Mouse (Mus musculus) forebrain, embryonic 13.5 days (tissue): ENCODE data around the gene Gm20388. TPM values are rescaled to one million over a fixed set of nuclear protein-coding genes. Genes with fewer than 3 reads are reported as not detected.

Experiments
- ATAC-seq: fragments of 200-750 bp; cut with Nextera tagmentation; 2 replicates; pipeline ENCODE4 v1.8.0; 2017
- H3K27ac ChIP-seq: fragments of 300-500 bp; sonication (generic); 2 replicates; pipeline ENCODE4 v1.5.1; 2015; ENCODE audit warnings: inconsistent platforms, mild to moderate bottlenecking, moderate library complexity
- H3K27me3 ChIP-seq: fragments of 300-500 bp; sonication (generic); 2 replicates; pipeline ENCODE4 v1.6.1; 2015; ENCODE audit warnings: mild to moderate bottlenecking, inconsistent platforms
- H3K36me3 ChIP-seq: fragments of 300-500 bp; sonication (generic); 2 replicates; pipeline ENCODE4 v1.6.1; 2015; ENCODE audit warnings: mild to moderate bottlenecking, inconsistent platforms; ENCODE audit not compliant: poor library complexity, severe bottlenecking
- H3K4me1 ChIP-seq: fragments of 300-500 bp; sonication (generic); 2 replicates; pipeline ENCODE4 v1.6.1; 2015; ENCODE audit warnings: inconsistent platforms
- H3K4me2 ChIP-seq: fragments of 300-500 bp; sonication (generic); 2 replicates; pipeline ENCODE4 v1.6.1; 2015; ENCODE audit warnings: inconsistent platforms, mild to moderate bottlenecking, moderate library complexity
- H3K4me3 ChIP-seq: fragments of 300-500 bp; sonication (generic); 2 replicates; pipeline ENCODE4 v1.5.1; 2015; ENCODE audit warnings: mild to moderate bottlenecking, inconsistent platforms
- H3K9ac ChIP-seq: fragments of 300-500 bp; sonication (generic); 2 replicates; pipeline ENCODE4 v1.6.1; 2015; ENCODE audit warnings: mild to moderate bottlenecking, inconsistent platforms
- H3K9me3 ChIP-seq: fragments of 300-500 bp; sonication (generic); replicated peaks from 2 replicates; pipeline ENCODE4 v1.6.1; 2016; ENCODE audit warnings: inconsistent platforms
- WGBS: fragments of 180-500 bp; shearing (Covaris S2); methylation state at CpG from one replicate; pipeline ENCODE4 v1.1.7; 2015; 5-methylcytosine and 5-hydroxymethylcytosine counted together
- polyA plus RNA-seq: library from polyadenylated mRNA; unstranded; fragments of >200 nt; fragmentation: Nextera tagmentation; extraction: Ambion mirVana; gene quantifications from 2 replicates; pipeline ENCODE4 v1.2.1, GENCODE M21; 2015

The Gm20388 gene
- polyA plus RNA-seq, 1 experiment from 2014 or later, result 5.6 TPM

DNA sequence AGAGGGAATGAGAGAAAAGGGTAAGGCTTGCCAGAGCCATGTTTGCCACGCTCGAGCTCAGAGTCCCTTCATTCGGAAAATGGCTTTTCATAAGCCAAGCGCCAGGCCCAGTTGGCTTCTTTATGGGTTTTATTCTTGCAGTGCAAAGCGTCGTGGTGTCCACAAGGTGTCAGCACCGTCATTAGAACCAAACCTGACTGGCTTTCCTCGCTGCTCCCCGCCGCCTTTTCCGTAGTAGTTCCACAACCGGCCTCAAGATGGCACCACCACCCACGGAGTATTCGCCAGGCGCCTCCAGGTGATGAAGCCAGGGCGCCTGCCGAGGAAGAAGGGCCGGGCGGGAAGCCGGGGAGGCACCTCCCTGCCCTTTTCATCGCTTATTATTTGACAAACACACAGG, 1202.6 kb downstream of the Gm20388 start:
- Histone ChIP-seq H3K4me2 (no peak overlapping the region), H3K9me3 (no peaks in the 10 kb centered on the region), H3K27me3 (peaks cover 75% of the 10 kb centered on the region), H3K4me3 (no peak overlapping the region), H3K27ac (no peak overlapping the region), H3K4me1 (peaks cover 15% of the 10 kb centered on the region), H3K9ac (no peak overlapping the region), H3K36me3 (no peaks in the 10 kb centered on the region)
- WGBS, result 2% methylated on average over 21 of the region's 21 CpGs
- ATAC-seq, result peak; percentile 57

DNA sequence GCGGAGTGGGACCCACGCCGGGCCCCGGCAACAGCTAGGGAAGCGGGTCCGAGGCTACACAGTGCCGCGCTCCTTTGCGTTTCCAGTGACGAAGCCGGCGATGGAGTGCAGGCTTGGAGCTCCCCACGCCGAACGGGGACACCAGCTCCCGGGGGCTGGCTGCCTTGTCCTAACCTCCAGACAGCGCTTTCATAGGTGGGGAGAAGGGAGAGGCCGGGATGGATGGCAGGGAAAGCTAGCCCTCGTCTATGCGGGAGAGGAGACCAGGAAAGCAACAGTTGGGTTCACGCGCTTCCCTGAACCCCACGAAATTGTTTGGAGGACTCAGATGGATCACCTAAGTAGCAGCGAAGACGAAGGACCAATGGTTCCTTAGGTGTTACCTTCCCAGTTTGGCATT, 1204.5 kb downstream of the Gm20388 start:
- Histone ChIP-seq H3K4me2 (no peak overlapping the region), H3K27ac (no peak overlapping the region), H3K36me3 (no peaks in the 10 kb centered on the region), H3K9me3 (no peaks in the 10 kb centered on the region), H3K4me1 (peaks cover 15% of the 10 kb centered on the region), H3K4me3 (no peak overlapping the region), H3K27me3 (peaks cover 90% of the 10 kb centered on the region), H3K9ac (no peak overlapping the region)
- ATAC-seq, result no peak
- under 1% methylated on average over 25 of the region's 25 CpGs for WGBS

DNA sequence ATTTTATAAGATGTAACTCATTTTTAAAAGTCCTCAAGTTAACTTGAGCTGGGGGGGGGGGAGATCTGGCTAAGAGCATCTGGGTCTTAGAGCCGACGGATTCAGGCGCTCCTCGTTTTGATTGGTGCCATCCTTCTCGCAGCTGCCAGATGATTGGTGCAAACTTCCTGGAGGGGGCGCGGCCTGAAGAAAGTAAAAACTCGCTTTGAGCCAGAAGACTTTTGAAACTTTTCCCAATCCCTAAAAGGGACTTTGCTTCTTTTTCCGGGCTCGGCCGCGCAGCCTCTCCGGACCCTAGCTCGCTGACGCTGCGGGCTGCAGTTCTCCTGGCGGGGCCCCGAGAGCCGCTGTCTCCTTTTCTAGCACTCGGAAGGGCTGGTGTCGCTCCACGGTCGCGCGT, 1205.3 kb downstream of the Gm20388 start, which contains the start of gene Foxc2:
Foxc2 (plus strand) TSS at position 224 of the 400 bp plus-strand sequence.
- Histone ChIP-seq H3K4me1 (peaks cover 15% of the 10 kb centered on the region), H3K36me3 (no peaks in the 10 kb centered on the region), H3K4me2 (peak within 1 kb of the TSS; percentile 69), H3K9me3 (no peaks in the 10 kb centered on the region), H3K27me3 (peaks cover 92% of the 10 kb centered on the region), H3K4me3 (peak within 1 kb of the TSS; percentile 41), H3K9ac (peak within 1 kb of the TSS; percentile 16; the same call in 1 of the 2 replicates), H3K27ac (no peak within 1 kb of the TSS)
- WGBS, result 0% methylated on average over 25 of the region's 25 CpGs
- ATAC-seq, result peak; percentile 62; the same call in 1 of the 2 replicates

DNA sequence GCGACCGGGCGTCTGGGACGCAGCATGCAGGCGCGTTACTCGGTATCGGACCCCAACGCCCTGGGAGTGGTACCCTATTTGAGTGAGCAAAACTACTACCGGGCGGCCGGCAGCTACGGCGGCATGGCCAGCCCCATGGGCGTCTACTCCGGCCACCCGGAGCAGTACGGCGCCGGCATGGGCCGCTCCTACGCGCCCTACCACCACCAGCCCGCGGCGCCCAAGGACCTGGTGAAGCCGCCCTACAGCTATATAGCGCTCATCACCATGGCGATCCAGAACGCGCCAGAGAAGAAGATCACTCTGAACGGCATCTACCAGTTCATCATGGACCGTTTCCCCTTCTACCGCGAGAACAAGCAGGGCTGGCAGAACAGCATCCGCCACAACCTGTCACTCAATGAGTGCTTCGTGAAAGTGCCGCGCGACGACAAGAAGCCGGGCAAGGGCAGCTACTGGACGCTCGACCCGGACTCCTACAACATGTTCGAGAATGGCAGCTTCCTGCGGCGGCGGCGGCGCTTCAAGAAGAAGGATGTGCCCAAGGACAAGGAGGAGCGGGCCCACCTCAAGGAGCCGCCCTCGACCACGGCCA, 1206.0 kb downstream of the Gm20388 start:
- ATAC-seq, result 0 out of 2 replicates have a peak, but pooled peaks have one; percentile 27
- peak overlapping the region; percentile 69 for H3K4me2 ChIP-seq
- 2% methylated on average over 55 of the region's 55 CpGs for WGBS
- H3K27ac ChIP-seq, result no peak overlapping the region
- H3K9ac ChIP-seq, result peak overlapping the region; percentile 16; the same call in 1 of the 2 replicates
- H3K4me3 ChIP-seq, result peak overlapping the region; percentile 41
- H3K27me3 ChIP-seq, result peaks cover 97% of the 10 kb centered on the region
- no peaks in the 10 kb centered on the region for H3K36me3 ChIP-seq
- no peaks in the 10 kb centered on the region for H3K9me3 ChIP-seq
- H3K4me1 ChIP-seq, result peaks cover 15% of the 10 kb centered on the region

DNA sequence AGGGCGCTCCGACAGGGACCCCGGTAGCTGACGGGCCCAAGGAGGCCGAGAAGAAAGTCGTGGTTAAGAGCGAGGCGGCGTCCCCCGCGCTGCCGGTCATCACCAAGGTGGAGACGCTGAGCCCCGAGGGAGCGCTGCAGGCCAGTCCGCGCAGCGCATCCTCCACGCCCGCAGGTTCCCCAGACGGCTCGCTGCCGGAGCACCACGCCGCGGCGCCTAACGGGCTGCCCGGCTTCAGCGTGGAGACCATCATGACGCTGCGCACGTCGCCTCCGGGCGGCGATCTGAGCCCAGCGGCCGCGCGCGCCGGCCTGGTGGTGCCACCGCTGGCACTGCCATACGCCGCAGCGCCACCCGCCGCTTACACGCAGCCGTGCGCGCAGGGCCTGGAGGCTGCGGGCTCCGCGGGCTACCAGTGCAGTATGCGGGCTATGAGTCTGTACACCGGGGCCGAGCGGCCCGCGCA, 1206.6 kb downstream of the Gm20388 start:
- H3K9ac ChIP-seq, result no peak overlapping the region
- WGBS, result 0% methylated on average over 56 of the region's 62 CpGs

DNA sequence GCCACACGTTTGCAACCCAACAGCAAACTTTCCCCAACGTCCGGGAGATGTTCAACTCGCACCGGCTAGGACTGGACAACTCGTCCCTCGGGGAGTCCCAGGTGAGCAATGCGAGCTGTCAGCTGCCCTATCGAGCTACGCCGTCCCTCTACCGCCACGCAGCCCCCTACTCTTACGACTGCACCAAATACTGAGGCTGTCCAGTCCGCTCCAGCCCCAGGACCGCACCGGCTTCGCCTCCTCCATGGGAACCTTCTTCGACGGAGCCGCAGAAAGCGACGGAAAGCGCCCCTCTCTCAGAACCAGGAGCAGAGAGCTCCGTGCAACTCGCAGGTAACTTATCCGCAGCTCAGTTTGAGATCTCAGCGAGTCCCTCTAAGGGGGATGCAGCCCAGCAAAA, 1207.3 kb downstream of the Gm20388 start:
- WGBS, result under 1% methylated on average over 28 of the region's 28 CpGs
- Histone ChIP-seq H3K4me1 (peaks cover 15% of the 10 kb centered on the region), H3K9ac (no peak overlapping the region), H3K27ac (no peak overlapping the region), H3K27me3 (peaks cover 98% of the 10 kb centered on the region), H3K4me3 (peak overlapping the region; percentile 41; the same call in 1 of the 2 replicates), H3K4me2 (peak overlapping the region; percentile 69; the same call in 1 of the 2 replicates), H3K9me3 (no peaks in the 10 kb centered on the region), H3K36me3 (no peaks in the 10 kb centered on the region)
- no peak for ATAC-seq

More for the DNA sequence above, 1206.6 kb downstream of the Gm20388 start:
- H3K9me3 ChIP-seq, result no peaks in the 10 kb centered on the region
- H3K27me3 ChIP-seq, result peaks cover 98% of the 10 kb centered on the region
- peaks cover 15% of the 10 kb centered on the region for H3K4me1 ChIP-seq
- no peak for ATAC-seq
- H3K27ac ChIP-seq, result no peak overlapping the region
- H3K4me3 ChIP-seq, result peak overlapping the region; percentile 41
- H3K36me3 ChIP-seq, result no peaks in the 10 kb centered on the region
- peak overlapping the region; percentile 69 for H3K4me2 ChIP-seq

DNA sequence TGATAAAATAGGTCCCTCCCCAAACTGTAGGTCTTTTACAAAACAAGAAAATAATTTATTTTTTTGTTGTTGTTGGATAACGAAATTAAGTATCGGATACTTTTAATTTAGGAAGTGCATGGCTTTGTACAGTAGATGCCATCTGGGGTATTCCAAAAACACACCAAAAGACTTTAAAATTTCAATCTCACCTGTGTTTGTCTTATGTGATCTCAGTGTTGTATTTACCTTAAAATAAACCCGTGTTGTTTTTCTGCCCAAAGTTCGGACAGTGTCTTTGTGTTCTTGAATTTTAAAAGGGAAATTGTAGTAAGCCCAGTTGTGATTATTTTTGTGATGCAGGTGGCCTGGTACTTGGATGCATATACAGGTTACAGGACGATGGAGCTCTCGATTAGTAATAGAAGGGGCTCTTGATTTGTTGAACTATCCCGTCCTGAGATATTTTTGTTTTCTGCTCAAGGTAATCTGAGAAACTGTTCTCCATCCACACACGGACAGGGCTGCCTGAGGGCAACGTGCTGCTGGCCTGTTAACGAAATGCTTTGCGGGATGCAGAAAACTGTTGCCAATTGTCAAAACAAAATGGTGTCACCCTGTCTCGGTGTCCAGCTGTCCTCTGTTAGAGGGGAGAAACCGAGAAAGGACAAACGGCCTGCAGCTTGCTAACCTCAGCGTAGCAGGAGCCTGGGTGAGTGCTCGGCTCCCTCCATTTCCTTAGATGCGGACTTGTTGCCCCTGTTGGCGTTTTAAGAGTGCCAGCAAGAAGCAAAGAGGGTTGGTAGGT, 1208.2 kb downstream of the Gm20388 start:
- Histone ChIP-seq H3K36me3 (no peaks in the 10 kb centered on the region), H3K9me3 (no peaks in the 10 kb centered on the region)

DNA sequence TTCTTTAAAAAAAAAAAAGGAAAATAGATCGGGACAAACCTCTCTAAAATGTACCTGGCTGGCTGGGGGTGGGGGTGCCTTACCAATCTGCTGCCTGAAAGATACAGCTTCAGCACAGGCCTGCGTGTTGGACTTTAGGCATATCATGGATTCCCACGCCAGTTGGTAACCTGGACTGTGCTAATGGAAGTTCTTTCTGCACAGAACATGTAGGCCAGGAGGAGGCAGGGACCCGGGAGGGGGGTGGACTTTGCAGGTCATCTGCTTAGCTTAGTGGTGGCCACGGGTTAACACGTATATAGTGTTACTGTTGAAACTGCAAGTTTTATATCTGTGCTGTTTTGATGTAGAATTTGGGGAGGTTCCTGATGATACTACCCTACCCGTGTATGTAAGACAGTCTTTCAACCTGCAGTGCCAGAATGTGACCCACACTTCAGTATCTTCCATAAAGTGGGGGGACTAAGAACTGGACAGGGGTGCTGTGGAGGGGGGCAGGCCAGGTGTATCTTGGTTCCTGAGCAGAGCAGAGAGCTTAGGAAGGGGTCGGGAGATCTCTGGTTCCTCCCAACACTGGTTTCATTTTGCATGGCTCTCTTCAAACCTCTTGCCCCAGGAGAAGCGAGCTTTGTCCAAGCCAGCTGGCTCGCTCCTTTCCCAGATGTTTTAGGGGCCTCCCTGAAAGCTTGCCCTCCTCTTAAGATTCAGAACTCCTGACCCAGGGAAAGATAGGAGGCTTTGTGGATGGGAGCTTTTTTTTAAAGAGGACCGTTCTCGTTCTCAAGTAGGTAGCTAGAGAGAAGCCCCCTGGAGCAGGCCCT, 1209.2 kb downstream of the Gm20388 start:
- Histone ChIP-seq H3K9ac (no peak overlapping the region), H3K4me3 (no peak overlapping the region), H3K27ac (no peak overlapping the region), H3K4me1 (peaks cover 18% of the 10 kb centered on the region), H3K36me3 (no peaks in the 10 kb centered on the region), H3K27me3 (peaks cover 100% of the 10 kb centered on the region), H3K4me2 (no peak overlapping the region), H3K9me3 (peaks cover 3% of the 10 kb centered on the region; the same call in 1 of the 2 replicates)
- 1% methylated on average over 12 of the region's 12 CpGs for WGBS
- ATAC-seq, result no peak

More for the DNA sequence above, 1208.2 kb downstream of the Gm20388 start:
- no peak overlapping the region for H3K27ac ChIP-seq
- peaks cover 15% of the 10 kb centered on the region for H3K4me1 ChIP-seq
- no peak overlapping the region for H3K4me3 ChIP-seq
- no peak for ATAC-seq
- no peak overlapping the region for H3K9ac ChIP-seq
- under 1% methylated on average over 18 of the region's 18 CpGs for WGBS
- no peak overlapping the region for H3K4me2 ChIP-seq
- peaks cover 100% of the 10 kb centered on the region for H3K27me3 ChIP-seq

DNA sequence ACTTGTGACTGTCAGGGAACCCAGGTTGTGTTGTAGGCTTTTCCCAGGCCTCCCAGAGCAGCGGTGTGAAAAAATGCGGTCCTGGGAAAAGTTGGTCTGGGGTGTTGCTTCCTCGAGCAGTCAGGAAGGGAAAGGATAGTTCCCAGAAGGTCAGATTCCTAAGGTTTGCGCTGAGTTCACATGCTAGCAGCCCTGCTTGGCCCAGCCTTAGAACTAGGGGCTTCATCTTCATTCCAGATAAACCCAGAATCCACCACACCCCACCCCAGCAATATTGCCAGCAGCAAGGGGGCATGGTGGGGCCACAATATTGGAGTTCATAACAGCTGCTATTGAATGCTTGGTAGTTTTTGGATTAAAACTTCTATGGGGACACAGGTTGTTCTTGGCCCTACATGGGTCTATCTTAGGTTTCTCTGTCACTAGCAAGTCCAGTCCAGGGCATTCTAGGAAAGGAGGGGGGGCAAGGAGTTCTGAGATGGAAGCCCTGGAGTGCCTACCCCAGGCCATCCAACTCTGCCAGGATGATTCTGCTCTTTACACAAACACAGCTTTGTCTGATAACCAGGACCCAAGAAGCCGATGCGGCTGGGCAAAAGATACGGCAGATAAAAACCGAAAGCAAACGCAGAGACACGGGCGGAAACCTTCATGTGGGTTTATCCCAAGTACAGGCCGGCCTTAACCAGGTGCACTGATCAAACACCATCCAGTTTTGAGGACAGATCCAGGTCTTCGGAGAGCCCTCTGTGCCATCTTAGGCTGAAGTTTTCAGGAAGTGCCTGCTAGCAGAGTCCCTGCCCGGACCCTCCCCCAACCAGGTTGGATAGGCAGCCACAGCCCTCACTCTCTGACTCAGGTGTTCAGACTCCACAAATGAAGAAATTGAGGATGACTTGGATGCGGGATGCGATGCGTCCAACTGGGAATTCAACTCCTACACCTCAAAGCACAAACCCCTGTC, 1210.1 kb downstream of the Gm20388 start:
- Histone ChIP-seq H3K27me3 (peaks cover 100% of the 10 kb centered on the region), H3K4me3 (no peak overlapping the region), H3K27ac (no peak overlapping the region), H3K4me2 (no peak overlapping the region), H3K9me3 (peaks cover 3% of the 10 kb centered on the region; the same call in 1 of the 2 replicates), H3K36me3 (no peaks in the 10 kb centered on the region), H3K9ac (no peak overlapping the region), H3K4me1 (peaks cover 24% of the 10 kb centered on the region)
- no peak for ATAC-seq
- 2% methylated on average over 17 of the region's 17 CpGs for WGBS

DNA sequence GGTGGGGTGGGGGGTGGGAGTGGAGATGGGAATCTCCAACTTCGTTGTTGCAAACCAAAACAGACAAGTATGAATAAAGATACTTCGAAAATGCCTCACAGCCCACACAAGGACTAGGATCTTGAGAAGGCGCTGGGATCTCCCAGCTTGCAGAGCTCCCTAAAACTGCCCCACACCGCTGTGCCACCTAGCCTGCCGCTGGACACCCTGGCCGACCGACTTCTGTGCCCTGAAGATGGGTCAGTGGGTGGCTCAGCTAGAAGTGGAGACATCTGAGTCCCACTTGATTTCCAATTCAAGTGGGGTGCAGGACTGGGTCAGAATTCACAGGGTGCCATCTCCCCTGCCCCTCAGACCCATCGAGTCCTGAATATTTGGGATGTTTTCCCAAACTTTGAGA, 1211.1 kb downstream of the Gm20388 start:
- no peak overlapping the region for H3K4me3 ChIP-seq
- no peak overlapping the region for H3K4me2 ChIP-seq
- no peak overlapping the region for H3K27ac ChIP-seq
- H3K36me3 ChIP-seq, result no peaks in the 10 kb centered on the region
- H3K27me3 ChIP-seq, result peaks cover 100% of the 10 kb centered on the region
- no peak for ATAC-seq
- peaks cover 3% of the 10 kb centered on the region; the same call in 1 of the 2 replicates for H3K9me3 ChIP-seq
- WGBS, result 3% methylated on average over 8 of the region's 8 CpGs
- H3K9ac ChIP-seq, result no peak overlapping the region
- H3K4me1 ChIP-seq, result peaks cover 17% of the 10 kb centered on the region

DNA sequence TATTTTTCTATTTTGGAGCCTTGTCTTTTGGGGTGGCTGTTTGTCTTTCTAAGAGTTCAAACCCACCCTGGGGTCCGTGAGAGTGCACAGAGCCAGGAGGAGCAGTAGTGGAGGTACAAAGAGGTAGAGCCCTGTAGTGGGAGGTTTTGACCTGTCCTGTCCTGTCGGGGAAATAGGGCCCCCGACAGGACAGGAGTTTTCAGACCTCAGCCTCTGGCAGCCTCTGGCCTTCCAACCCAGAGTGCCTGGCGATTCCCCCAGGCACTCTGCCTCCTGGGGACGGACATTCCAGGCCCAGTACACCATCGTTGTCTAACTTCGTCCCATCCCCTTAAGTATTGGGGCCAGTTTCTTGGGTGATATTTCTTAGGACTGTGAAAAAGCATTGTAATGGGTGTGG, 1211.7 kb downstream of the Gm20388 start:
- peaks cover 12% of the 10 kb centered on the region for H3K4me1 ChIP-seq
- no peaks in the 10 kb centered on the region for H3K36me3 ChIP-seq
- peaks cover 3% of the 10 kb centered on the region; the same call in 1 of the 2 replicates for H3K9me3 ChIP-seq
- WGBS, result 2% methylated on average over 7 of the region's 7 CpGs
- no peak overlapping the region for H3K9ac ChIP-seq
- H3K4me3 ChIP-seq, result no peak overlapping the region
- no peak overlapping the region for H3K4me2 ChIP-seq
- H3K27me3 ChIP-seq, result peaks cover 100% of the 10 kb centered on the region
- no peak for ATAC-seq
- no peak overlapping the region for H3K27ac ChIP-seq
